Mouse (Mus musculus) stomach, embryonic 16.5 days (tissue): ENCODE measurements around the gene Phc2. TPM values are rescaled to one million over a fixed set of nuclear protein-coding genes. Genes with fewer than 3 reads are reported as not detected.

Source experiments
- ATAC-seq: fragments of 200-750 bp; cut with Nextera tagmentation; 2 replicates; pipeline ENCODE4 v1.8.0; 2017; ENCODE audit warnings: moderate number of reproducible peaks, moderate TSS enrichment; ENCODE audit not compliant: insufficient read depth, low FRiP score
- H3K27ac ChIP-seq: fragments of 300-500 bp; sonication (generic); 2 replicates; pipeline ENCODE4 v1.5.1; 2014; ENCODE audit warnings: low read length
- H3K27me3 ChIP-seq: fragments of 300-500 bp; sonication (generic); 2 replicates; pipeline ENCODE4 v1.6.1; 2014; ENCODE audit warnings: low read length, control low read depth, mixed read lengths; ENCODE audit not compliant: control insufficient read depth, insufficient read depth
- H3K36me3 ChIP-seq: fragments of 300-500 bp; sonication (generic); 2 replicates; pipeline ENCODE4 v1.6.1; 2014; ENCODE audit warnings: low read length; ENCODE audit not compliant: control insufficient read depth, insufficient read depth
- H3K4me1 ChIP-seq: fragments of 300-500 bp; sonication (generic); 2 replicates; pipeline ENCODE4 v1.6.1; 2014; ENCODE audit warnings: low read length, control low read depth, mixed read lengths; ENCODE audit not compliant: control insufficient read depth, insufficient read depth
- H3K4me2 ChIP-seq: fragments of 300-500 bp; sonication (generic); 2 replicates; pipeline ENCODE4 v1.6.1; 2014; ENCODE audit warnings: low read depth, low read length, mixed read lengths
- H3K4me3 ChIP-seq: fragments of 300-500 bp; sonication (generic); replicated peaks from 2 replicates; pipeline ENCODE4 v1.5.1; 2014; ENCODE audit warnings: mild to moderate bottlenecking, low read length
- H3K9ac ChIP-seq: fragments of 300-500 bp; sonication (generic); 2 replicates; pipeline ENCODE4 v1.6.1; 2014; ENCODE audit warnings: low read length
- H3K9me3 ChIP-seq: fragments of 300-500 bp; sonication (generic); replicated peaks from 2 replicates; pipeline ENCODE4 v1.6.1; 2016; ENCODE audit warnings: low read length, control low read depth; ENCODE audit not compliant: control insufficient read depth
- WGBS: fragments of 180-500 bp; shearing (Covaris S2); extraction: QIAGEN DNeasy Blood & Tissue Kit; methylation state at CpG from one replicate; pipeline ENCODE4 v1.1.7; 2014; 5-methylcytosine and 5-hydroxymethylcytosine counted together
- polyA plus RNA-seq: library from polyadenylated mRNA; unstranded; fragments of >200 nt; fragmentation: Nextera tagmentation; extraction: Ambion mirVana; gene quantifications from 2 replicates; pipeline ENCODE4 v1.2.1, GENCODE M21; 2015

Phc2 gene
- polyA plus RNA-seq, 1 experiment from 2014 or later = 12.7 TPM

- Histone ChIP-seq H3K27ac (no peak overlapping the region), H3K9ac (no peak overlapping the region), H3K27me3 (no peaks in the 10 kb centered on the region), H3K9me3 (no peaks in the 10 kb centered on the region), H3K36me3 (peaks cover 21% of the 10 kb centered on the region), H3K4me1 (no peaks in the 10 kb centered on the region), H3K4me3 (no peak overlapping the region), H3K4me2 (no peak overlapping the region)
- 55% methylated on average over 4 of the region's 4 CpGs for WGBS
- ATAC-seq = no peak
Observed at GRCm38 (mm10) chr4:128782645-128783044, 128.1 kb downstream of the Phc2 start.

- H3K36me3 ChIP-seq = peaks cover 21% of the 10 kb centered on the region
- no peak overlapping the region for H3K4me2 ChIP-seq
- H3K9me3 ChIP-seq = no peaks in the 10 kb centered on the region
- H3K4me1 ChIP-seq = 0 out of 2 replicates have a peak, but pooled peaks cover under 1% of the 10 kb centered on the region
- H3K27me3 ChIP-seq = no peaks in the 10 kb centered on the region
- no peak for ATAC-seq
- H3K27ac ChIP-seq = no peak overlapping the region
- 92% methylated on average over 15 of the region's 15 CpGs for WGBS
- H3K4me3 ChIP-seq = no peak overlapping the region
- no peak overlapping the region for H3K9ac ChIP-seq
Observed at GRCm38 (mm10) chr4:128784950-128785631, 130.6 kb downstream of the Phc2 start.

- H3K4me1 ChIP-seq = 0 out of 2 replicates have a peak, but pooled peaks cover 7% of the 10 kb centered on the region
- H3K9me3 ChIP-seq = no peaks in the 10 kb centered on the region
- 92% methylated on average over 11 of the region's 11 CpGs for WGBS
- no peak overlapping the region for H3K4me3 ChIP-seq
- no peaks in the 10 kb centered on the region for H3K27me3 ChIP-seq
- no peak overlapping the region for H3K27ac ChIP-seq
- peaks cover 18% of the 10 kb centered on the region for H3K36me3 ChIP-seq
- H3K9ac ChIP-seq = no peak overlapping the region
- no peak for ATAC-seq
- no peak overlapping the region for H3K4me2 ChIP-seq
Observed at GRCm38 (mm10) chr4:128785921-128786654, 131.6 kb downstream of the Phc2 start.

- peaks cover 18% of the 10 kb centered on the region for H3K36me3 ChIP-seq
- ATAC-seq = no peak
Observed at GRCm38 (mm10) chr4:128787023-128787939, 132.8 kb downstream of the Phc2 start.

GRCm38 (mm10) chr4:128788108-128788507, 133.6 kb downstream of the Phc2 start:
- 0 out of 2 replicates have a peak, but pooled peaks cover 7% of the 10 kb centered on the region for H3K4me1 ChIP-seq
- 90% methylated on average over 4 of the region's 4 CpGs for WGBS
- ATAC-seq = no peak
- H3K4me2 ChIP-seq = no peak overlapping the region
- H3K9ac ChIP-seq = no peak overlapping the region
- no peaks in the 10 kb centered on the region for H3K9me3 ChIP-seq
- H3K36me3 ChIP-seq = peaks cover 18% of the 10 kb centered on the region
- H3K27ac ChIP-seq = no peak overlapping the region
- no peaks in the 10 kb centered on the region for H3K27me3 ChIP-seq
- H3K4me3 ChIP-seq = no peak overlapping the region

More at GRCm38 (mm10) chr4:128787023-128787939, 132.8 kb downstream of the Phc2 start:
- no peak overlapping the region for H3K27ac ChIP-seq
- H3K4me3 ChIP-seq = no peak overlapping the region
- no peaks in the 10 kb centered on the region for H3K27me3 ChIP-seq
- H3K9me3 ChIP-seq = no peaks in the 10 kb centered on the region
- no peak overlapping the region for H3K4me2 ChIP-seq
- 0 out of 2 replicates have a peak, but pooled peaks cover 7% of the 10 kb centered on the region for H3K4me1 ChIP-seq
- H3K9ac ChIP-seq = no peak overlapping the region
- WGBS = 87% methylated on average over 24 of the region's 24 CpGs

- Histone ChIP-seq H3K27me3 (no peaks in the 10 kb centered on the region), H3K4me1 (0 out of 2 replicates have a peak, but pooled peaks cover 7% of the 10 kb centered on the region), H3K36me3 (peaks cover 17% of the 10 kb centered on the region), H3K9me3 (no peaks in the 10 kb centered on the region), H3K27ac (no peak overlapping the region), H3K9ac (no peak overlapping the region), H3K4me2 (peak overlapping the region; percentile 45), H3K4me3 (peak overlapping the region; percentile 23; the same call in 1 of the 2 replicates)
- ATAC-seq = peak; percentile 71
- 53% methylated on average over 18 of the region's 18 CpGs for WGBS
Observed at GRCm38 (mm10) chr4:128789646-128790045, 135.1 kb downstream of the Phc2 start.

- Histone ChIP-seq H3K9me3 (no peaks in the 10 kb centered on the region), H3K36me3 (no peaks in the 10 kb centered on the region), H3K4me1 (peaks cover 36% of the 10 kb centered on the region), H3K27ac (no peak overlapping the region), H3K27me3 (no peaks in the 10 kb centered on the region), H3K4me2 (no peak overlapping the region), H3K9ac (no peak overlapping the region), H3K4me3 (no peak overlapping the region)
- ATAC-seq = no peak
- 25% methylated on average over 1 of the region's 1 CpGs for WGBS
Observed at GRCm38 (mm10) chr4:128793710-128794109, 139.2 kb downstream of the Phc2 start.

GRCm38 (mm10) chr4:128794198-128794597, 139.7 kb downstream of the Phc2 start:
- H3K9me3 ChIP-seq = no peaks in the 10 kb centered on the region
- H3K9ac ChIP-seq = no peak overlapping the region
- H3K27ac ChIP-seq = no peak overlapping the region
- no peak overlapping the region for H3K4me2 ChIP-seq
- 80% methylated on average over 8 of the region's 8 CpGs for WGBS
- H3K4me1 ChIP-seq = peaks cover 40% of the 10 kb centered on the region
- no peaks in the 10 kb centered on the region for H3K36me3 ChIP-seq
- no peak for ATAC-seq
- H3K27me3 ChIP-seq = no peaks in the 10 kb centered on the region
- no peak overlapping the region for H3K4me3 ChIP-seq
